11 mouse cellular contexts compared by ENCODE assay signal in the genomic region with DNA sequence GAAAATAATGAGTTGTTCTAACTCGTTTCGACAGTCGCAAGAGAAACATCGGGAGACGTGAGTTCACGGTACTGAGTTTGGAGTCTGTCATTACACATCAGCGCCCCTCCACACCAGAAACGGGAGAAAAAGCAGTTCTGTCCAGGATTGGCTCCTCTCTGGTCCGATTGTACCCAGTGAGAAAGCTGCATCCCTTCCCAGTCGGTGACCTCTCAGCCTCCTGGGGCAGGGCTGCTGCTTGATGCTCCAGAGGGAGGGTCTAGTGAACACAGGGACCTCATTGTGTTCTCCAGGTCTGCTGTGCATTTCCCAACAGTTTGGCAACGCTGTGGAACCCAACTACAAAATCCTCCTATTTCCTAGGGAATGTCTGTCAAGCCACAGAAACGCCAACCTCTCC.
A peak's percentile ranks its signal among the peaks of the same experiment; 100 is the strongest.
DNase-seq lines count a peak whose midpoint lies in the region; ATAC-seq and TF ChIP-seq lines count a peak whose summit lies in the region.
"Had no signal": no experiment of that assay in that cellular context is flagged by ENCODE, and none has a peak within 500 bp of the region (broad histone marks: within the 10 kb centered on the region; RNA-seq: fewer than 3 reads in every experiment).

No protein-coding gene starts in this region.

- TF ChIP-seq CTCF in brain, embryonic 14.5 days (IDR thresholded peaks at IDR 0.05; ENCODE audit: borderline replicate concordance, extremely low read depth, insufficient read depth, insufficient read length): no peak
- TF ChIP-seq CTCF in lung, adult 2 months (IDR thresholded peaks at IDR 0.05; ENCODE audit: insufficient read depth, low read length): no peak

- peak overlapping the region; percentile 32 for H3K4me2 ChIP-seq in embryonic facial prominence, embryonic 14.5 days (ENCODE audit: low read depth, low read length)
- no peak overlapping the region for H3K4me2 ChIP-seq in midbrain, embryonic 15.5 days

- no peaks in the 10 kb centered on the region for H3K36me3 ChIP-seq in embryonic facial prominence, embryonic 14.5 days (ENCODE audit: control insufficient read depth, insufficient read depth, low read length)
- H3K36me3 ChIP-seq in midbrain, embryonic 15.5 days (replicated peaks): no peaks in the 10 kb centered on the region

- H3K9me3 ChIP-seq in embryonic facial prominence, embryonic 14.5 days (ENCODE audit: control insufficient read depth, low read length): no peaks in the 10 kb centered on the region
- H3K9me3 ChIP-seq in midbrain, embryonic 15.5 days: no peaks in the 10 kb centered on the region
- H3K9me3 ChIP-seq: G1E had no signal

- H3K9ac ChIP-seq in embryonic facial prominence, embryonic 14.5 days (ENCODE audit: low read depth, low read length): no peak overlapping the region
- H3K9ac ChIP-seq in midbrain, embryonic 15.5 days: no peak overlapping the region
- H3K9ac ChIP-seq: liver, embryonic 14.5 days had no signal

- ATAC-seq in embryonic facial prominence, embryonic 14.5 days (ENCODE audit: low read depth): peak; percentile 78
- peak; percentile 65 for ATAC-seq in midbrain, embryonic 15.5 days (replicated peaks)
- ATAC-seq in activated CD4-positive, CD25-positive, alpha-beta regulatory T cell, adult 4 months: no peak

- 27% methylated on average over 12 of the region's 12 CpGs for WGBS in embryonic facial prominence, embryonic 14.5 days
- WGBS in midbrain, embryonic 15.5 days: 40% methylated on average over 12 of the region's 12 CpGs
- 82% methylated on average over 12 of the region's 12 CpGs for WGBS in lung, adult 2 months

- intact Hi-C loops in heart, postnatal 36 days (cut with DNase I): no loop called here

- no peak for TF ChIP-seq POLR2A in brain, embryonic 14.5 days (IDR thresholded peaks at IDR 0.05; ENCODE audit: borderline replicate concordance, extremely low read depth, insufficient read depth, insufficient read length, poor library complexity, severe bottlenecking)
- TF ChIP-seq POLR2A in lung, adult 2 months (IDR thresholded peaks at IDR 0.05; ENCODE audit: borderline replicate concordance, extremely low read depth, low read depth, low read length): no peak

- no peak overlapping the region for H3K27ac ChIP-seq in embryonic facial prominence, embryonic 14.5 days (replicated peaks; ENCODE audit: low read depth, low read length)
- no peak overlapping the region for H3K27ac ChIP-seq in midbrain, embryonic 15.5 days
- H3K27ac ChIP-seq: liver, embryonic 14.5 days had no signal

- H3K4me1 ChIP-seq in embryonic facial prominence, embryonic 14.5 days (ENCODE audit: control insufficient read depth, insufficient read depth, low read length): peaks cover 6% of the 10 kb centered on the region; the same call in 1 of the 2 replicates
- peaks cover 4% of the 10 kb centered on the region; the same call in 1 of the 2 replicates for H3K4me1 ChIP-seq in midbrain, embryonic 15.5 days
- H3K4me1 ChIP-seq in lung, adult 2 months (ENCODE audit: control insufficient read depth, insufficient read depth, low read length): no peaks in the 10 kb centered on the region

- H3K4me3 ChIP-seq in embryonic facial prominence, embryonic 14.5 days (ENCODE audit: low read depth, low read length): no peak overlapping the region
- H3K4me3 ChIP-seq in midbrain, embryonic 15.5 days: no peak overlapping the region
- H3K4me3 ChIP-seq in lung, adult 2 months (replicated peaks; ENCODE audit: extremely low read depth, low read depth, low read length): no peak overlapping the region
- H3K4me3 ChIP-seq: myocyte had no signal

- peak; percentile 65 for DNase-seq in brain, embryonic 14.5 days (ENCODE audit: low read depth)
- DNase-seq in embryonic facial prominence, embryonic 14.5 days (ENCODE audit: low spot score): peak; percentile 75
- peak; percentile 24 to 33 for DNase-seq in heart, postnatal 36 days
- no peak for DNase-seq in lung, adult 2 months
- DNase-seq in urinary bladder, postnatal 25 days (ENCODE audit: low spot score): no peak
- DNase-seq: kidney, postnatal 14 days had no signal

- no peaks in the 10 kb centered on the region for H3K27me3 ChIP-seq in embryonic facial prominence, embryonic 14.5 days (replicated peaks; ENCODE audit: control insufficient read depth, insufficient read depth, low read length)
- H3K27me3 ChIP-seq in midbrain, embryonic 15.5 days (replicated peaks): no peaks in the 10 kb centered on the region

Comparison
In these comparisons a context has a peak if more than half of its experiments do, and no peak if none do; other contexts are left out.
1. DNase-seq: peak in brain, embryonic 14.5 days (single experiment), embryonic facial prominence, embryonic 14.5 days (single experiment) and heart, postnatal 36 days (2 of 2); none in lung, adult 2 months (single experiment) and urinary bladder, postnatal 25 days (single experiment).